Mouse (Mus musculus) cerebellum, postnatal 10 days (tissue): Measurements from ENCODE around the gene Pdia6.
A peak's percentile ranks its signal among the peaks of the same experiment; 100 is the strongest.

Source experiments
- DNase-seq, 2 experiments: peaks; one replicate each; pipeline ENCODE4 v3.0.0; 2021; ENCODE audit warnings: mixed read lengths in 2 of 2

Gene Pdia6

DNA sequence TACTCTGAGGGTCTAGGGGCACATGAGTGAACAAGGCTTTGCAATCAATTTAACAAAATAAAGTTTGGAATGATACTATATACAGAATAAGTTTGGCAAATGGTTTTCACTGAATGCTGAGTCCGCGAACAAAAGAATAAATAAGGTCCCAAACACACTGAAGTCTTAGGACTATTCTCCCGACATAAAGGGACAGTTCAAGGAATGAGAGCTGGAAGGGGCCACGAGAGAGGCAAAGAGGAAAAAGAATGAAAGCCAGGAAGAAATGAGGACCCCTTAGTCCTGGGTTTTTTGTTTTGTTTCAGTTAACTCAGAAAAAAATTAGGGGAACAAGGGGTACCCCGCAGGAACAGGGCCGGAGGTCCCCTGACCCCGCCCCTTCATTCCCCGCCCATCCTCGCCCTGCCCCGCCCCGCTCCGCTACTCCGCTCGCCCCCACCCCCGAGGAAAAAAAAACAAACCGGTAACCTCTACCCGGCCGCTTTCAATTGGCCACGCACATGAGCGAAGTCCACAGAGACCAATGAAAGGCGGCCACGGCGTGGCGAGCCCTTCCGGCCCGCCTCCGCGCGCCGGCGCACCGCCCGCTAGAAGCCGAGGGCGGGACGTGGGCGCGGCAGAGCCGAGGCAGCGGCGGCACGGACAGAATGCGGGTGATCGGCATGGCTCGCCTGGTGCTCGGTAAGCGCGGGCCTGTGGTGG, at the start of gene Pdia6:
TSS of gene Pdia6 (plus strand) at position 575 of the 702 bp plus-strand sequence.
- DNase-seq = peak; percentile 98

DNA sequence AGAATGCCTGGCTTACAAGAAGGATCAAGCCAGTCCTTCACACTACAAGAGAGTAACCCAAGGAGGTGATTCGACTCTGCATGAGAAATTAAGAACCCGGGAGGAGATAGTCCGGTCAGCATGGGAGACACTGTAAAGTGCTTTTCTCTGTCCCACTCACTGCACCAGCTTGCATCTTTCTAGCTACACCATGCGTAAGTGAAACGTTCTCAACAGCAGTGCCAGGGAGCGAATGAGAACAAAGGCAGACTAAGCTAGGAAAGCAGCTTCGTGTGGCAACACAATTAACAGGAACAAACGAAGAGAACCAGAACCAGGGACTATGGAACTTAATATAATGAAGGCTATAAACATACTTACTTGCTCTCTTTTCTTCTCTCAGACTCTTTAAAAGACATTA, 48.0 kb upstream of the Pdia6 start:
- DNase-seq = no peak

DNA sequence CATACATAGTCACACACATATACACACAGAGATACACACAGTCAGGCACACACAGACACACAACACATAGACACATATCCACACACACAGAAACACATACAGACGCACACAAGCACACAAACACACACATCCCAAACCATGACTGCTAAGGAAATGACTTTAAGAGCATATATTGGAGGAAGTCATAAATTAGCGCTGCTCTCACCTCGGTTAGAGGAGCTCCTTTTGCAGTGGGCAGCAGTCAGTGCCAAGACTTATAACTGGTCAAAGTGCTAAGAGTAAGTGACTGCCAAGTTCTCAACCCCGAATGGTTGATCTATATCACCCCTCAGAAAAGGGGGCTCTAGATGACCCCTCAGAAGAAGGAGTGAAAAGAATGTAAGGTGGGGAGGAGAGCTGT, 47.2 kb upstream of the Pdia6 start:
- DNase-seq = no peak

DNA sequence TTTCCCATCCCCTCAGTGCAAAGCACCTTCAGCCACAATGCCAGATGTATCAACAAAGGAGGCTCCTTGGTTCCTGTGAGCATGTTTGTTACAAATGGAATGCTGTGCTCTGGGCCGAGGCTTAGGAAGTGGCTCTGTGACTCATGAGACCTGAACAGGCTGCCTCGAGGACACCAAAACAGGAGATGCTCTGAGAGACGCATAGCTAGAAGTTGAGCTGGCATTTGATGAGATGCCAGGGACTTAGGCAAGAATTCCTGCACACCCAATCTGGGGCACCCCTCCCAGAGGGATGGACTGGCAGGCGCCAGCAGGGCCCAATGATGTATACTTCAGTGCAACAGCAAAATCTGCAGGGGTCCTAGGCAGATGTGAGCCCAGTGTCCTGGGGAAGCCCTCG, 45.7 kb upstream of the Pdia6 start:
- DNase-seq = no peak

DNA sequence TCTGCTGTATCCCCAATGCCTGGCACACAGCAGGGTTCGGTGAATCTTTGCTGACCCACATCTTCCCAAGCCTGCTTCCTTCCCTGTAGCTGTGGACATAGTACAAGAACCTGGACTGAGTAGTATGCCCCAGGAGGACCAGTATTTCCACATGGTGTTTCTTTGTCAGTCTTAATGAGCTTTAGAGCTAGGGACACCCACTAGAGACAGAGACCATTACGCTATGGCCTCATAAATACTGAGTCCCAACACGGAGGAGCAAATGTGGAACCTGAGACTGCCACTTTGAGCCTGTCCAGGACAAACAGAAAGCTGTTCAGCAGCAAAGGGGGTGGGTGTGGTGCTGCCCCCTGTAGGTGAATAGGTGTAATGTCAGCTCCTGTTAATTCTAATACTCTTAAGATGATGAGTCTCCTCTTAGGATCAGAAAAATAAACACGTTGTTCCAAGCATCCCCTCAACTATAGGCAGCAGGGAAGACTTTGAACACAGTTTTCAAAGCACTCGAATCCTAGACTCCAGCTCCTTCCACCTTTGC, 44.4 kb upstream of the Pdia6 start:
- peak; percentile 18 to 33 for DNase-seq

DNA sequence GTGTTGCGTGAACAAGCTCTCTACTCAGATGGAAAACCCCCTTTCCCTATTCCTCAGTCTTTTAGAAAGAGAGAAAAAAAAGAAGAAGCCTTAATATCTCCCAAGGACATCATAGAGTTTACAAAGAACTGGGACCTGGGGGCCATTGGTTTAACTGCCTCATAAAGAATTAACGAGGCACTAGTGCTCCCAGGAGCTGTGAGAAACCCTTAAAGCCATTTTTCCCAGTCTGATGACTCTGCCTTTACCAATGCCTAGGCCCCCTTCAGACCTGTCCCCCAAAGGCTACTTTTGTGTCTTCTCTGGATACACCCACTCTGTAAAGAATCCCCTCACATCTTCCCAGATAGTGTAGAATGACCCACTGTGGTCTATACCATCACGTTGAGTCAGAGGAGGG, 43.3 kb upstream of the Pdia6 start:
- no peak for DNase-seq

DNA sequence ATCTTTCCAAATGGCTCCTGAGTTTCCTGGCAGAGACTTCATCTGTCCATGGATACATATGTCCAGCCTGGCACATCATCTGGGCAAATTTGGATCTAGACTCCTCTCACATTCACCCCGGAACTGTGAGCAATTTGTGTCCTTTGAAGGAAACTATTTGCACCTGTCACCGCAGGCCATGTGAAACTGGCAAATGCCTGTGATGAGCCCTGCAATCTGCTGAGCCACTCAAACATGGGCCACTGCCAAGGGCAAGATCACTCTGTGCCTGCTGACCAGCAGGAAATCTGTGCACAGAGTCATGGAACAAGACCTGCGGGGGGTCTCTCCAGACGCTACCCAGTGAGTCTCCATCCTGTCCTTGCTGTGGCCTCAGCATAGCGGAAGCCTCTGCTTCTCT, 41.3 kb upstream of the Pdia6 start:
- peak; percentile 91 to 94 for DNase-seq

DNA sequence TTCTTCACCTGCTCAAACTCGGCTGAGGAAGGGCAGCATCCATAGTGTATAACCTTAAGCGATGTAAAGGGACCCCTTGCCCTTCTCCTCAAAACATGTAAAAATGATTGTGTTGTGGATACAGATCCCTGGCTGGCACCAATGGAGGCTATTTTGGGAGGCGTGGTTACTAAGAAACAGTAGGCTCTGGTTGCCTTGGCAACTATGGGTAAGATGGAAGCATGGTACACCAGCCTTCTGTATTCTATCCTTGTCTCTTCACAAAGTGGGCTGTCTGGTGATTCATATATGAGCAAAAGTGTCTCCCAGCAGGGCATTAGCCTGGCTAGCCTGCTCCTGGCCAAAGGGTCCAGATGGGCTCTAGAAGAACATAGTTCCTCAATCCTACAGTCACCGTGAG, 38.4 kb upstream of the Pdia6 start:
- DNase-seq = peak; percentile 19 to 20

DNA sequence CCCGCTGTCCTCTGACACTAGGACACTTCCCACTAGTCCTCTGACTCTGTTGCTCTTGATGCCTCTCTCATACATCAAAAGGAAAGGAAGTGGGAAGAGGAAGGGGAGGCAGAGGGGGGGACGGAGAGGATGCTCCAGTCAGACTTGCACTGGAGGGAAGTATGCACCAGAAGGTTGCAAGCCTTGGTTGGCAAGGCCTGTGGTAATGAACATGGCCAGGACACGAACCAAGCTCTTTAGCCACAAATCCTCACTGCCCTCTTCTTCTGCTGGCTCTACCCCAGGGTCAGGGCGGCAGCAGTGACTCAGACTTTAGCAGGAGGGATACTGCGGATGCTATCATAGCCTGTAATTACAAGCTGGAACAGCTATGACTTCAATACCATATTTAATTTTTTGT, 35.8 kb upstream of the Pdia6 start:
- DNase-seq = no peak

DNA sequence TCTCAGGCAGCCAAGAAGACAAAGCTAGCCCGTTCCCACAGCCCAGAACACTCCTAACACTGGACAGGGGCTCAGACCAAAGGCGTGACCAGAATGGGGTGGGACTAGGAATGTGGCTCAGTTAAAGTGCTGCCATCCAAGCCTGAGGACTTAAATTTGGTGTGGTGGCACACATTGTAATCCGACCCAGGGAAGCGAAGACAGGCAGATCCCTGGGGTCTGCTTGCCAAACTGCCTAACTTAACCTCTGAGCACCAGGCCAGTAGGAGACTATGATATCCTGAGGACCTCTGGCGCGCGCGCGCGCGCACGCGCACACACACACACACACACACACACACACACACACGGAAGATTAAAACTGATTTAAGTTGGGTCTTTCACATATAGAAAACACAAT, 34.8 kb upstream of the Pdia6 start:
- DNase-seq = no peak

DNA sequence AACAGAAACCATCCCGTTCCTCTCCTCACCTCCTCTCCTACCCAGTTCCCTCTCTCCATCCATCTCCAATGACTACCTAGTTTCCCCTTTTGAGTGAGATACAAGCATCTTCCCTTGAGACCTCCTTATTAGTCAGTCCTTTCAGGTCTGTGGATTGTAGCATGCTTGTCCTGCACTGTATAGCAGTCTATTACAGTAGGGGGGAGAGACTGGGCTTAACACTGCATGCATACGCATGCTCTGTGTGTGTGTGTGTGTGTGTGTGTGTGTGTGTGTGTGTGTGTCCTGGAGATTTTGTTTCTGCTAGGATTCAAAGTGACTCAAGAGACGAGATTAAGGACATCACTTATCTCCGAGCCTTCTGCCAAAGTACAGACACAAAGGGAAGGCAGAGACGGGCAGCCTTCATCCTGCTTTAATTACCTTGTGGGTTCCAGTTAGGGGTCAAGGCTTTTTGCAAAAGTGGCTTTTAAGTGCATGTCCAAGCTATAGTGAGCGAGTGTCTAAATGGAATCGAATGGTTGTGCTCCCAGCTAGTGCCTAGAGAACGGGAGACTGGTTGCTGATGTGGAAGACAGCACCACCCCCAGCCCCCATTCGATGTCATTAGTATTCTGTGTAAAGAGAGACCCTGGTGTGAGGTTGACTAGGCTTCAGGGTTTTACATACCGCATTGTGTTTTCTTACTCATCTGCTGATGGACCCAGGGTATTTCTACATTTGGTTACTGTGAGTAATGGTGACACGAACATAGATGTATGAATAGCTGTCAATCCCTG, 30.6 kb upstream of the Pdia6 start:
- no peak for DNase-seq

DNA sequence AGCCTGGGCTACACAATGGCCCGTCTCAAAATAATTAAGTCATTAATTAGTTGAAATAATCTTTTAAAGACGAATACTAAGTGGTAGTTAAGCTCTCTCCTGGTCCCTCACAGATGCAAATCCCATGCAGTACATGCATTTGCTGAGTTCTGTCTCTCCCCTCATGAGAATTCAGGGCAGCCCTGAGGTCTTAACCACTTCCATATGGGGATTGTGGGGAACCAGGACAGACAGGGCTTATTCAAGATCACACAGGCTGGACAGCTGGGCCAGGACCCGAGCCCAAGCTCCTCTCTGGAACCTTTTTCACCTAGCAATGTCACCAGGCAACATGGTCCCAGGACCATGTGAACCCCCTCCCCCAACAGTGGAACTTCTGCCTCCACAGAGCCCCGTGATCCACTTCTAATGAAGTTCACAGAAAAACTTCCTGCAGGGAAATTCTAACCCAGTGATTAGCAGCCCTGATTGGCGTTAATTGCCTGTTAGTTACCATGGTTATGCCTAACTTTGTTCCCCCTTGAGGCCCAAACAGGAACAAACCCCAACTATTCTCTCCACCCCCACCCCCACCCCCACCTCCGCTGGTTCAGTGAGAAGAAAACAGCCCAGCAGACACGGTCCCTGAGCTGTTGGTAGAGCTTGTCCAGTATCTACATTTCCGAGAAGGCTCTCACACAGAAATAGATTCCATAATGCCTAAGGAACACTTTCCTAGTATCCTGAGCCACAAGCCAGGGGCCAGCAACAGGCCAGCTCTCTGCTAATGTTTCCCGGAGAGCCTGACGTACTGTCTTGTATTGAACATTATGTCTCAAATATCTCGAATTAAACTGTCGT, 27.5 kb upstream of the Pdia6 start:
- no peak for DNase-seq

DNA sequence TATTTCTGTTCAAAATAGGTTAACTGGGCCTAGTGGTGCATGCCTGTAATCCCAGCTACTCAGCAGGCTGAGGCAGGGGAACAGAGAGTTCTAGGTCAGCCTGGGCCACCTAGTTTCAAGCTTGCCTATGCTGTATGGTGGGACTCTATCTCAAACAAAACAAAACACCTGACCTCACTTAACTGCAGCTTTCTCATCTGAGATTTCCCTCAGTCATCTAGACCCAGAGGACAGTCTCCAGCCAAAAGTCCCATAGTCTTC, 27.0 kb upstream of the Pdia6 start:
- DNase-seq = no peak

DNA sequence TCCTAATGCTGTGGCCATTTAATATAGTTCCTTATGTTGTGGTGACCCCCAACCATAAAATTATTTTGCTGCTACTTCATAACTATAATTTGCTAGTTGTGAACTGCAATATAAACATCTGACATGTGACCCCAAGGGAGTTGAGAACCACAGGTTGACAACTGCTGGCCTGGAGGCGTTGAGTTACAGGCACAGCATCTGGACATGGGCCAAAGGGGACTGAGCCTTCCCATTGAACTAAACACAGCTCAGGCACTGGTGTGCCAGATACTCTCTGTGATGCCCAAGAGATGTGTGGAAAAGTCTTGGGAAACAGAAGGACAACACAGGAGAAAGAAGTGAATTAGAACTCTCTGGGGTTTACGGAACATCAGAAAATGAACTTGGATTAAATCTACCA, 25.3 kb upstream of the Pdia6 start:
- peak in 1 of 2 experiments; percentile 28 for DNase-seq

DNA sequence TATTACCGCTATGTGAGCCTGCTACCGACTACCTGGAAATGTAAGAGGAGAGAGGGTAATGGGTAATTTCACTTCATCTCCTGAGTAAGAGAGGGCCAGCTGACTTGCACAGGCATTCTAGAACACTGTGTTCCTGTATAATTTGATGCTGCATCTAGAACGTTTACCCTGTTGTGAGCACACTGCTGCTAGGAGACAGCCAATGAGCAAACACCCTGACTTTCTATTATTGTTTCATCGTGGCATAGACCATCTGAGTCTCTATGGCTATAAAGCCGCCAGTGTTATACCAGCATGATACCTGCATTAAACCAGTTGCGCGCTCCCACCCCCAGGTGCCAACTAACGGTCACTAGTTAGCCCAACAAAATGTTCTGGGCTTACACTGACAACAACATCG, 24.7 kb upstream of the Pdia6 start:
- no peak for DNase-seq

DNA sequence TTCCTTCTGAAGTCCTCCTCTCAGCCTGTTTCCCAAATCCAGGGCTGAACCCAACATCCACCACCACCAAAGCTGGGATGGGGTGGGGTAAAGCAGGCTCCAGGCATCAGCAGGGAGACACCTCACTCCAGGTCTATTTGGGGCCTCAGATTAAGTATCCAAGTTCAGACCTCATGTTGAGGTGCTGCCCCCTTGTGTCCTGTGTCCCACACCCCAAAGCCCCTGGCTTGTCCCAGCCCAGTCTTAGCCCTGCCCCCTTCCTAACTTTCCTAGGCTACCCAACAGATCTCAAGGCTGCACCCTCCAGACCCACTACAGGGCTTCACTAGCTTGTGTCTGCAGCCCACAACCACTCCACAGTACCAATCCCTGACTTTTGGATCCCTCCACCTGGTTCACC, 24.3 kb upstream of the Pdia6 start:
- peak in 1 of 2 experiments; percentile 26 for DNase-seq

DNA sequence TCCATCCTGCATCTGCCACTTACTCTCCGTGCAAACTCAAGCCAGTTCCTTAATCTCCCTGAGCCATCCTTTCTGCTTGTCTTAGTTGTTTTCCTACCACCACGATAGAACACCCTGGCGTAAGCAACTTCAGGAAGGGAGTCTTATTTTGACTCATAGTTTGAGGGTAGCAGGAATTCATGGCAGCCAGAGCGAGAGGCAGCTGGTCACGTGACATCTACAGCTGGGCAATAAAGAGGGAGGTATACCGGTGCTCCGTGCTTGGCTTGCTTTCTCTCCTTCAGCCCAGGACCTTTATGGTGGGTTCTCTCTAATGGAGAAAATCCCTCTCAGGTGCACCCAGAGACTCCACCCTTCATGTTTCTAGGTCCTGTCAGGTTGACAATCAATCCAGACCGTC, 15.4 kb upstream of the Pdia6 start:
- no peak for DNase-seq

DNA sequence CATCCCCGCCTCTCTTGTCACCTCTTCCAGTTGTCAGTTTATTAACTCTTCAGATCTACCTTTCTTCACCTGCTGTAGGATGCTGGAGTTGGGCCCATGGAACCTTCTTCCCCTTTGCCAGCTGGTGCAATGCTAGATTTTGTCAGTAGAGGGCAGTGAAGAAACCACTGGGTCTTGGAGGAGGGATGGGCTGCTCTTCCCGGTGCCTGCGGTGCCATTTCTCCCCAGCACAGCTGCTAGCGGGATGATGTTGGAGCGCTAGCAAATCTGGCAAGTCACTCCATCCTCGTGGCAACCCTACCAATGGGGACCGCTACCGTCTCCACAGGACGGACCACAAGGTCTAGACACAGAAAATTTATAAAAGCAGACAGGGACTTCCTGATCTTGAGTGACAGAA, 13.3 kb upstream of the Pdia6 start:
- peak; percentile 87 to 90 for DNase-seq

DNA sequence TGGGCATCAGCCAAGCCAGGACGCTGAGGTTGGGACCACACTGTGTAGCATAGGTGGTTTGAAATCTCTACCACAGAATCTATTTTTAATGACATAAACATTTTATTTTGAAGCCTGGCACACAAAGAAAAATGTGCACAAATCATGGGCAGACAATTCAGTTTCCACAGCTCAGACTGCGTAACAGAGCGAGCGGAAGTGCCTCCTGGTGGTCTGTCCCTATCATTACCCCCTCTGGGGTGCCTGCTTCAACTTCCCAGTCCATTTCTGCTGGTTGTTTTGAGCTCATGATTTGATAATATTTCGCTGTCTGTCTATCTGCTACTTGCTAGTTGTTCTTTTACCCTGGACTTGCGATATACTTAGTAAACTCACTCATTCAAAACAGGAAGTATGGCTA, 10.7 kb upstream of the Pdia6 start:
- no peak for DNase-seq

DNA sequence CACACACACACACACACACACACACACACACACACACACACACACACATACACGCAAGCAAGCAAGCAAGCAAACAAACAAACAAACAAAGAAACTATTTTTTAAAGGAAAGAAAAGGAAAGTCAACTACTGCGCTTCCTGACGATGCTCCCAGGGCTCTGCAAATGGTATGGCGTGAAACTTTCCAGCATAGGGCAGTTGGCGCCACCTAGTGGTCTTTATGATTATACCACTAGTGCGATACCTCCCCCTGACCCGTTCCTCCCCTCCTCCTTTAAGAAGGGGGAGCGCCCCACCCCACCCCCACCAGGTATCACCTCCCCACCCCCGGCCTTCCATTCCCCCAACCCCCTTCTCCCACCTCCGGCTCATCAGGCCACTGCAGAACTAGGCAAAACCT, 9.4 kb upstream of the Pdia6 start:
- peak; percentile 80 to 88 for DNase-seq

DNA sequence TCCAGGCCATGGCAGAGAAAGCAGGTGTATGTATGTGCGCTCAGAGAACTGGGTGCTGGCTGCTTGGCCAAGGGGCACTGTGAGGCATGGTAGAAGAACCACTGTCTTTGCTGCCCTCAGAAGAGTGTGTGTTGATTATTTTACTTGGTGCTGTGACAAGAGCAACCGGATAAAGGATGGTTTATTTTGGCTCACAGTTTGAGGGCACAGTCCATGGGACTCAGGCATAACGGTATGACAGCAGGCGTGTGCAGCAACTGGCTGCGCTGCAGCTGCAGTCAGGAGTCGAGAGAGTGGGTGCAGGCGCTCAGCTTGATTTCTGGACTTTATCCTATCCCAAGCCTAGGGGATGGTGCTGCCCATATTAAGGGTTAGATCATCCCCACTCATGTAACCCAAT, 7.9 kb upstream of the Pdia6 start:
- DNase-seq = no peak

DNA sequence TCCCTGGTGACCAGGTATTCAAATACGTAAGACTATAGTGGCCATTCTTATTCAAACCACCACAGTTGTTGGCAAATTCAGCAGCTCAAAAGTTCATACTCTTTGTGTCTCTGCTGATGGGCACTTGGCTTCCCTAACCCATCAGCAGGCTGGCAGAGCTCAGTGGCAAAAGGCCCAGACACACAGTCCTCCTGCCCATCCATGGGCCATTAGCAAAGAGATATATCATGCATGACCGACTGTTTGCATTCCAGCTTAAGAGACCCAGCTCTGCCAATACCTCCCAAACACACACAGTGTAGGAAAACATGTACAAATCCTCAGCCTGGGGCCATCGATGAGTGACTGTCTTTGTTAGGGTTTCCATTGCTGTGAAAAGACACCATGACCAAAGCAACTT, 5.3 kb upstream of the Pdia6 start:
- peak; percentile 81 to 85 for DNase-seq

DNA sequence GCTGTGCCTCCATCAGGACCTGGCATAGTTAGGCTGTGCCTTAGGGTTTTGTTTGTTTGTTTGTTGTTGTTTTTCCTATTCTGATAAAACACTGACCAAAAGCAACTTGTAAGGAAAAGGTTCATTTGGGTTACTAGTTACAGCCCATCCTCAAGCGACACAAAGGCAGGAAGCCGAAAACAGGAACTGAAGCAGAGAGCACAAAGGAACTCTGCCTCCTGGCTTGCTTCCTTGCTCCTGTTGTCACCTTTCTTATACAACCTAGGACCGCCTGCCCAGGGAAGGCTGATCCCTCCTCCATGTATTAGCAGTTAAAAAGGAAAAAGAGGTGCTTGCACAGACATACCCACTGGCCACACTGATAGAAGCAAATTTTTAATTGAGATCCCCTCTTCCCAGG, 2.5 kb upstream of the Pdia6 start:
- DNase-seq = no peak

DNA sequence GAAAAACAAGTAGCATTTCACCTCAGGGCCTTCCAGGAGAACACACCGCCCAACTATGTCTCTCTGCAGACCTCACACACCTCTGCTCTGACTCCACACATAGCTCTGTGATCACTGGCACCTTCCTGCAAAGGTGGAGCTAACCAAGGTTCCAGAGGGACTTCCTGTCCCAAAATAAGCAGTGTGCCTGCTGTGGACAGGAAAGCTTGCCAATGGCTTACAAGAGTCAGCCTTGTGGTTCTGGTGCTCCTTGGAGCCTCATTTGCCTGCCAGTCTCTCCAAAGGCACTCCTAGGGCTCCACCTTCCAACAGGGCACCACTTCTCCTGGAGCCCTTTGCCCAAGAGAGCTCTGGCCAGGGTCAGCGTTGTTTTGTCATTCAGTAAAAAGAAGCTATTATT, 1.5 kb upstream of the Pdia6 start:
- no peak for DNase-seq
